Mouse (Mus musculus): ENCODE data around the gene AF067061. TPM values are rescaled to one million over a fixed set of nuclear protein-coding genes. Genes with fewer than 3 reads are reported as not detected.

Gene AF067061
- polyA plus RNA-seq, 1 experiment from 2014 or later = not detected

GRCm38 (mm10) chr13:120300853-120301252, 37.9 kb downstream of the AF067061 start:
- 73% methylated on average over 4 of the region's 4 CpGs for WGBS
- H3K36me3 ChIP-seq (ENCODE audit: control insufficient read depth, insufficient read depth, low read length) = no peaks in the 10 kb centered on the region

DNA sequence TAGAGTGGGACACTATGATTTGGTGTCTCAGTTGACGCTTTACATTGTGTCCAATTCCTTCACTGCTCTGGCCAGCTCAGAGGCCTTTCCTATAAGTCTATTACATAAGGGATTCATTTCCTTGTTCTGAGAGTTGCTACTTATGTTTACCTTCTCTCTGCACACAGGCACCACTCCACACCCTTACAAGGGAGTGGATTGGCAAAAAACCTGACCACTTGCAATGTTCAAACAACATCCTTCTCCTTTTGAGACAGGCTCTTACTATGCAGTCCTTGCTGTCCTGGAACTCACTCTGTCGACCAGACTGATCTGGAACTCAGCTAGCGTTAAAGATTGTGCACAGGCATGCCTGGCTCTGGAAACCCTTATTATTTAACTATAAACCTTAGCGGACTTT, 47.8 kb downstream of the AF067061 start:
- ATAC-seq (ENCODE audit: insufficient number of reproducible peaks, insufficient read depth, low FRiP score, low read depth) = no peak
- 61% methylated on average over 4 of the region's 4 CpGs for WGBS
- Histone ChIP-seq H3K27ac (replicated peaks in 1 of 2; ENCODE audit: control insufficient read depth in 1 of 2, insufficient read depth in 1 of 2, low read depth in 2 of 2, low read length in 2 of 2) (no peak overlapping the region), H3K4me1 (ENCODE audit: control insufficient read depth in 2 of 2, insufficient read depth in 2 of 2, low read length in 2 of 2) (no peaks in the 10 kb centered on the region), H3K36me3 (ENCODE audit: control insufficient read depth, insufficient read depth, low read length) (no peaks in the 10 kb centered on the region), H3K9me3 (ENCODE audit: control insufficient read depth, low read length) (no peaks in the 10 kb centered on the region), H3K4me2 (ENCODE audit: low read length) (no peak overlapping the region), H3K4me3 (ENCODE audit: control insufficient read depth in 1 of 2, insufficient read depth in 1 of 2, low read depth in 1 of 2, low read length in 2 of 2) (no peak overlapping the region), H3K9ac (ENCODE audit: low read length) (no peak overlapping the region), H3K27me3 (ENCODE audit: control insufficient read depth, insufficient read depth, low read length) (no peaks in the 10 kb centered on the region)

More at GRCm38 (mm10) chr13:120300853-120301252, 37.9 kb downstream of the AF067061 start:
- no peak overlapping the region for H3K4me3 ChIP-seq (ENCODE audit: control insufficient read depth in 1 of 2, insufficient read depth in 1 of 2, low read depth in 1 of 2, low read length in 2 of 2)
- no peaks in the 10 kb centered on the region for H3K4me1 ChIP-seq (ENCODE audit: control insufficient read depth in 2 of 2, insufficient read depth in 2 of 2, low read length in 2 of 2)
- H3K27me3 ChIP-seq (ENCODE audit: control insufficient read depth, insufficient read depth, low read length) = no peaks in the 10 kb centered on the region
- H3K9ac ChIP-seq (ENCODE audit: low read length) = no peak overlapping the region
- H3K9me3 ChIP-seq (ENCODE audit: control insufficient read depth, low read length) = no peaks in the 10 kb centered on the region
- no peak for ATAC-seq (ENCODE audit: insufficient number of reproducible peaks, insufficient read depth, low FRiP score, low read depth)
- no peak overlapping the region for H3K27ac ChIP-seq (replicated peaks in 1 of 2; ENCODE audit: control insufficient read depth in 1 of 2, insufficient read depth in 1 of 2, low read depth in 2 of 2, low read length in 2 of 2)
- no peak overlapping the region for H3K4me2 ChIP-seq (ENCODE audit: low read length)

DNA sequence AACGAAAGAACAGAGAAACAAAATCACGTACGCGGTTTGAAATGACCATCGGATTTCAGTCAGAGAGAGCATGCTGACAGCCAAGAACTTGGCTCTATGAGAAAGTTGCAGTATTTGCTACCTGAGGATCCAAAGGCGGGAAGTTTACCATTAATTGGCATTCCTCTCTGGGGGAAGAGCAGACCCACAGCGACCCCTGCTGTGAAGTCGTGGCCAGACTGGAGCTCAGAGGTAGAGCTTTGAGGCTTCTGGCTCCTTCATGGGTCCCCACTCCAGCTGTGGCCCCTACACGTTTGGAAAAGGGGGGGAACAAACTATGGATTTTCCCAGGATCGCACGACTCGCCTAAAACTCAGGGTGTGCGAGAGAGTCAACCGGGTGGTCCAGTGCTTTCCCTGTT, 50.7 kb downstream of the AF067061 start:
- no peak overlapping the region for H3K27ac ChIP-seq (replicated peaks in 1 of 2; ENCODE audit: control insufficient read depth in 1 of 2, insufficient read depth in 1 of 2, low read depth in 2 of 2, low read length in 2 of 2)
- no peaks in the 10 kb centered on the region for H3K9me3 ChIP-seq (ENCODE audit: control insufficient read depth, low read length)
- H3K4me2 ChIP-seq (ENCODE audit: low read length) = peak overlapping the region; percentile 42
- no peak overlapping the region for H3K4me3 ChIP-seq (ENCODE audit: control insufficient read depth in 1 of 2, insufficient read depth in 1 of 2, low read depth in 1 of 2, low read length in 2 of 2)
- H3K36me3 ChIP-seq (ENCODE audit: control insufficient read depth, insufficient read depth, low read length) = no peaks in the 10 kb centered on the region
- H3K4me1 ChIP-seq (ENCODE audit: control insufficient read depth in 2 of 2, insufficient read depth in 2 of 2, low read length in 2 of 2) = no peaks in the 10 kb centered on the region
- 33% methylated on average over 14 of the region's 14 CpGs for whole genome bisulfite sequencing
- H3K27me3 ChIP-seq (ENCODE audit: control insufficient read depth, insufficient read depth, low read length) = no peaks in the 10 kb centered on the region
- H3K9ac ChIP-seq (ENCODE audit: low read length) = no peak overlapping the region
- no peak for ATAC-seq (ENCODE audit: insufficient number of reproducible peaks, insufficient read depth, low FRiP score, low read depth)

Other genes with a start within 250 kb of the AF067061 start
- gene Gm36079, start 236.1 kb upstream of the AF067061 start, polyA plus RNA-seq (2014; fragmentation: Nextera tagmentation; extraction: Ambion mirVana) = not detected in 2 replicates
- not detected in 2 replicates for gene Gm21188, start 210.9 kb upstream of the AF067061 start, polyA plus RNA-seq (2014; fragmentation: Nextera tagmentation; extraction: Ambion mirVana)
- gene Gm20767, start 122.9 kb upstream of the AF067061 start, polyA plus RNA-seq (2014; fragmentation: Nextera tagmentation; extraction: Ambion mirVana) = not detected in 2 replicates
- gene Gm21818, start 90.7 kb upstream of the AF067061 start, polyA plus RNA-seq (2014; fragmentation: Nextera tagmentation; extraction: Ambion mirVana) = not detected in 2 replicates
- gene Gm21762, start 47.2 kb upstream of the AF067061 start, polyA plus RNA-seq (2014; fragmentation: Nextera tagmentation; extraction: Ambion mirVana) = not detected in 2 replicates
- gene Gm21731, start 24.0 kb upstream of the AF067061 start, polyA plus RNA-seq (2014; fragmentation: Nextera tagmentation; extraction: Ambion mirVana) = not detected in 2 replicates
- 0.16 and 0.32 TPM in 2 replicates for gene BC147527, start 37.3 kb downstream of the AF067061 start, polyA plus RNA-seq (2014; fragmentation: Nextera tagmentation; extraction: Ambion mirVana)
- gene Tcstv3, start 53.8 kb downstream of the AF067061 start, polyA plus RNA-seq (2014; fragmentation: Nextera tagmentation; extraction: Ambion mirVana) = not detected in 2 replicates